Mouse (Mus musculus) embryonic facial prominence, embryonic 13.5 days (tissue): Measurements from ENCODE around the gene Acp2. TPM values are rescaled to one million over a fixed set of nuclear protein-coding genes. Genes with fewer than 3 reads are reported as not detected.

Experiments
- ATAC-seq: fragments of 200-750 bp; cut with Nextera tagmentation; 2 replicates; pipeline ENCODE4 v1.8.0; 2017; ENCODE audit warnings: low read depth; ENCODE audit not compliant: insufficient number of reproducible peaks, insufficient read depth, low FRiP score, low TSS enrichment
- H3K27ac ChIP-seq: fragments of 300-500 bp; sonication (generic); 2 replicates; pipeline ENCODE4 v1.5.1; 2015; ENCODE audit warnings: moderate library complexity, mild to moderate bottlenecking, inconsistent platforms
- H3K27me3 ChIP-seq: fragments of 300-500 bp; sonication (generic); 2 replicates; pipeline ENCODE4 v1.6.1; 2015; ENCODE audit warnings: mild to moderate bottlenecking, inconsistent platforms
- H3K36me3 ChIP-seq: fragments of 300-500 bp; sonication (generic); 2 replicates; pipeline ENCODE4 v1.6.1; 2015; ENCODE audit warnings: mild to moderate bottlenecking, inconsistent platforms
- H3K4me1 ChIP-seq: fragments of 300-500 bp; sonication (generic); 2 replicates; pipeline ENCODE4 v1.6.1; 2015; ENCODE audit warnings: inconsistent platforms
- H3K4me2 ChIP-seq: fragments of 300-500 bp; sonication (generic); 2 replicates; pipeline ENCODE4 v1.6.1; 2015; ENCODE audit warnings: moderate library complexity, mild to moderate bottlenecking, inconsistent platforms
- H3K4me3 ChIP-seq: fragments of 300-500 bp; sonication (generic); 2 replicates; pipeline ENCODE4 v1.5.1; 2015; ENCODE audit warnings: mild to moderate bottlenecking, inconsistent platforms
- H3K9ac ChIP-seq: fragments of 300-500 bp; sonication (generic); 2 replicates; pipeline ENCODE4 v1.6.1; 2015; ENCODE audit warnings: mild to moderate bottlenecking, inconsistent platforms
- H3K9me3 ChIP-seq: fragments of 300-500 bp; sonication (generic); 2 replicates; pipeline ENCODE4 v1.6.1; 2016; ENCODE audit warnings: inconsistent platforms
- WGBS: fragments of 180-500 bp; shearing (Covaris S2); methylation state at CpG from one replicate; pipeline ENCODE4 v1.1.7; 2015; ENCODE audit warnings: mixed read lengths; 5-methylcytosine and 5-hydroxymethylcytosine counted together
- polyA plus RNA-seq: library from polyadenylated mRNA; unstranded; fragments of >200 nt; fragmentation: Nextera tagmentation; extraction: Ambion mirVana; gene quantifications from 2 replicates; pipeline ENCODE4 v1.2.1, GENCODE M21; 2015

Acp2 gene
- polyA plus RNA-seq, 1 experiment from 2014 or later, result 29.0 TPM

DNA sequence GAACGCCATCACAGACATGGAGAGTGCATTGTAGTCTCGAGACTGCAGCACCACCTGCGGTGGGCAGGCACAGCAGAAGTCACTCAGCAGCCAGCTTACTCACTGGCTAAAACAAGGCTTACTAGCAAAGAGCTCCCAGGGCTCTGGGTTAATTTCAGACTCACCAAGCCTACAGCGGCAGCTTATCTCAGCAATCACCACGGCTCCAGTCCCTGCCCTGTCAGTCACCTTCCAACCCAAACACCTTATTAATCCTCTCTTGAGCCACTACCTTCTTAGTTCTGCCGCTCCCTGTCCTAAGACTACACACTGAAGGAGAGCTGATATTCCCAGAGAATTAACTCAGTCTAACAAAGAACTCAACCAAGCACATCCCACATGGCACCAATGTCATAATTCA is 26.5 kb upstream of the Acp2 start:
- Histone ChIP-seq H3K9ac (no peak overlapping the region), H3K4me2 (no peak overlapping the region), H3K4me1 (peaks cover 4% of the 10 kb centered on the region; the same call in 1 of the 2 replicates), H3K27ac (no peak overlapping the region), H3K36me3 (peaks cover 40% of the 10 kb centered on the region), H3K27me3 (no peaks in the 10 kb centered on the region), H3K4me3 (no peak overlapping the region), H3K9me3 (no peaks in the 10 kb centered on the region)
- ATAC-seq, result no peak
- WGBS, result 73% methylated on average over 6 of the region's 6 CpGs

DNA sequence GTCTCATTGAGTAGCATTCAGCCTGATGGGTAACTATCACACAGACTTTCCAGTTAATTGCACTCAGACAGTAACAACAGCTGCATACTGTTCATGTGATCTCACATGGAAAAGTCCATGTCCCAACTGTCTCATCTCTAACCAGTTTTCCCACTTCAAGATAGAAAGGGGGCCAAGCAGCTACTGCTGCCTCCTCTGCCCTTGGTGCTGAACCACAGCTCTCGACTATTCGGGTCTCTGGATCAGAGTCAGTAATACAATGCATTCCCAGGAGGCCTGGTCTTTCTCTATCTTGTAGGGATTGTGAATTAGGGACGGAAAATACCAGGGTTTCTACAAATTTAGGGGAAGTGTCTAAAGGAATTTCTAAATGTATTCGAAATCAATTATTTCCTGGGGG is 22.9 kb upstream of the Acp2 start:
- no peaks in the 10 kb centered on the region for H3K27me3 ChIP-seq
- no peaks in the 10 kb centered on the region for H3K9me3 ChIP-seq
- peaks cover 17% of the 10 kb centered on the region for H3K4me1 ChIP-seq
- WGBS, result 37% methylated on average over 4 of the region's 4 CpGs
- H3K27ac ChIP-seq, result no peak overlapping the region
- no peak overlapping the region for H3K4me3 ChIP-seq
- no peak overlapping the region for H3K4me2 ChIP-seq
- peaks cover 21% of the 10 kb centered on the region for H3K36me3 ChIP-seq
- no peak overlapping the region for H3K9ac ChIP-seq
- ATAC-seq, result no peak

DNA sequence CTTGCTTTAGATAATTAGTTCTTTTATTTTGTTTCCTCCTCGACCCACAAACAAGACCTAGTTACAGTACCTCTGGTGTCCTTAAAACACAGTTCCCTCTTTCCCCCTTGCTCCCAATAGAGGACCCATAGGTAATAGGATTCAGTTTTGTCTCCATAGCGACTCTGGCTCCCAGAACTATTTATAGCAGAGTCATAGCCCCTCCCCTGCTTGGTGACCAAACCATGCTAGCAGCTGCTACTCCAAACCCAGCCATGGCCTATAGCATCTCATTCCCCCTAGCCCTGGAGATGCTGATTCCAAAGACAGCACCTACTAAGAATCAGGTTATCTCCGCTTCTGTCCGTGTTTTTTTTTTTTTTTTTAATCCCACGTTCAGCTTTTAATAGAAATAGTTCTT is 22.0 kb upstream of the Acp2 start:
- Histone ChIP-seq H3K27me3 (no peaks in the 10 kb centered on the region), H3K9me3 (no peaks in the 10 kb centered on the region), H3K9ac (no peak overlapping the region), H3K4me3 (no peak overlapping the region), H3K4me2 (no peak overlapping the region), H3K4me1 (peaks cover 17% of the 10 kb centered on the region), H3K36me3 (peaks cover 21% of the 10 kb centered on the region), H3K27ac (no peak overlapping the region)
- ATAC-seq, result no peak
- 70% methylated on average over 5 of the region's 5 CpGs for WGBS

DNA sequence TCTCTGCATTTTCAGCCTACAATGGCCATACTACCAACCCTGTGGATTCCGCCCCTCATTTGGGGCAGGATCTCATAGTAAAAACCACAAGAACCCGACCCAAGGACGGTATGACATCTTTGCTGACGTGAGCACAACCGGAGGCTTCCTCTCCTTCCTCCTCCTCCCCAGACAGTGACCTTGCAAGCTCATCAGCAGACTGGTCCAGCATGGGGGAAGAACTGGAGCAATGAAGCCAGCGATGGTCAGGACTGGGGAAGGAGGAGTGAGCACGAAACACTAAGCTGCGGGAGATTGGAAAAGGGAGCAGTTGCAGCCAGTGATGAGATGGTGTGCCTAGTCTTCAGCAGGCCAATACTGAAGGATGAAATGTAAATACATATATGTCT is 20.7 kb upstream of the Acp2 start:
- H3K4me2 ChIP-seq, result peak overlapping the region; percentile 84
- H3K4me3 ChIP-seq, result peak overlapping the region; percentile 77
- 9% methylated on average over 8 of the region's 8 CpGs for WGBS
- H3K27ac ChIP-seq, result peak overlapping the region; percentile 83; the same call in 1 of the 2 replicates
- H3K9me3 ChIP-seq, result no peaks in the 10 kb centered on the region
- peaks cover 17% of the 10 kb centered on the region for H3K4me1 ChIP-seq
- peak overlapping the region; percentile 78 for H3K9ac ChIP-seq
- peaks cover 9% of the 10 kb centered on the region for H3K36me3 ChIP-seq
- ATAC-seq, result no peak
- no peaks in the 10 kb centered on the region for H3K27me3 ChIP-seq

DNA sequence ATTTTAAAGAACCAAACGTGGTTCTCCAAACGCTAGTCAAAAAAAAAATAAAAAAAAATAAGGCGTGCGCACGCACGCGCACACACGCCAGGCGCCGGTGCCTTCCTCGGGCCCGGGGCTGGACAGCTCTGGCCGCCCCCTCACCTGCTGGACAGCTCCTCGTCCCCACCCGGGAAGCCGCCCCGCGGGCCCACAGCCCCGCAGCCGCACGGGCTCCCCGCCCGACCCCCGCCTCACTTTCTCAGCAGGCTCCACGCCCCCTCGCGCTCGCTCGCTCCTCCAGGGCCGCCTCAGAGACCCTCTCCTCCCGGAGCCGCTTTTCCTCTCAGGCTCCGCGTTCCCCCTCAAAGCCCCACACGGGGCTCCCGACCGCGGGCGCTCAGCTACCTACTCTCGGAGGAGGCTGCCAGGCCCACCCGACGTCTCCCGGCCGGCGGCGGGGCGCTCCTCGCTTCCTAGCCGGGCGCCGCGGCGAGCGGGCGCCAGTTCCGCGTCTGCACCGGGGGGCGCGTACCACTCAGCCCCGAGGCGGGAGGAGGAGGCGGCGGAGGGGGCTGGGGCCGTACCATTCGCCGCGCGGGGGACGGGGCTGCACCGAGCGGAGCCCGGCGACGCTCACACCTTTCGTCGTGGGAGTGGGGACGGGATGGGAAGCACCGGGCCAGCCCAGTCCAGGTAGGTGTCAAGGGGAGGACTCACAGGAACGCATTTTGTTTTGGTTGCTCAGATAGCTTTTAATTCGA is 20.1 kb upstream of the Acp2 start:
- no peaks in the 10 kb centered on the region for H3K27me3 ChIP-seq
- WGBS, result under 1% methylated on average over 69 of the region's 81 CpGs
- H3K27ac ChIP-seq, result peak overlapping the region; percentile 83
- no peaks in the 10 kb centered on the region for H3K9me3 ChIP-seq
- H3K9ac ChIP-seq, result peak overlapping the region; percentile 78
- peak; percentile 91 for ATAC-seq
- peaks cover 17% of the 10 kb centered on the region for H3K4me1 ChIP-seq
- peaks cover 8% of the 10 kb centered on the region for H3K36me3 ChIP-seq
- peak overlapping the region; percentile 84 for H3K4me2 ChIP-seq
- peak overlapping the region; percentile 77 for H3K4me3 ChIP-seq

DNA sequence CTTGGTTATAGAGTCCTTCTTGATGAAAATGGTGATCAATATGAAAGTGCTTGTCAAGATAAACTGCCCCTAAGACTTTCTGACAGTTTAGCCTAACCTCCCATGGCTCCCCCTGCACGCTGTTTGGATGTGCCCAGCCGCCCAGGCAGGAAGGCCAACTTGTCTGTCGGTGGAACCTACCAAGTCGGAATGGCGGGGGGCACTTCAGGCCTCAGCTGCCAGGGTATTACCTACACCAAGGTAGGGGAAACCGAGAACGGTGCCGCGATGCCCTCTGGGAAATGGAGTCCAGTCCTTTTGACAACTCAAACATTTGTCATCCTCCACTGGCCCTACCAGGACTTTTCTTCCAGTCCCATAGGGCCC is 19.6 kb upstream of the Acp2 start:
- H3K4me1 ChIP-seq, result peaks cover 17% of the 10 kb centered on the region
- WGBS, result under 1% methylated on average over 9 of the region's 9 CpGs
- peak overlapping the region; percentile 77 for H3K4me3 ChIP-seq
- peak overlapping the region; percentile 83 for H3K27ac ChIP-seq
- H3K9me3 ChIP-seq, result no peaks in the 10 kb centered on the region
- no peaks in the 10 kb centered on the region for H3K27me3 ChIP-seq
- H3K4me2 ChIP-seq, result peak overlapping the region; percentile 84
- peaks cover 3% of the 10 kb centered on the region for H3K36me3 ChIP-seq
- H3K9ac ChIP-seq, result peak overlapping the region; percentile 78
- peak; percentile 96 for ATAC-seq

DNA sequence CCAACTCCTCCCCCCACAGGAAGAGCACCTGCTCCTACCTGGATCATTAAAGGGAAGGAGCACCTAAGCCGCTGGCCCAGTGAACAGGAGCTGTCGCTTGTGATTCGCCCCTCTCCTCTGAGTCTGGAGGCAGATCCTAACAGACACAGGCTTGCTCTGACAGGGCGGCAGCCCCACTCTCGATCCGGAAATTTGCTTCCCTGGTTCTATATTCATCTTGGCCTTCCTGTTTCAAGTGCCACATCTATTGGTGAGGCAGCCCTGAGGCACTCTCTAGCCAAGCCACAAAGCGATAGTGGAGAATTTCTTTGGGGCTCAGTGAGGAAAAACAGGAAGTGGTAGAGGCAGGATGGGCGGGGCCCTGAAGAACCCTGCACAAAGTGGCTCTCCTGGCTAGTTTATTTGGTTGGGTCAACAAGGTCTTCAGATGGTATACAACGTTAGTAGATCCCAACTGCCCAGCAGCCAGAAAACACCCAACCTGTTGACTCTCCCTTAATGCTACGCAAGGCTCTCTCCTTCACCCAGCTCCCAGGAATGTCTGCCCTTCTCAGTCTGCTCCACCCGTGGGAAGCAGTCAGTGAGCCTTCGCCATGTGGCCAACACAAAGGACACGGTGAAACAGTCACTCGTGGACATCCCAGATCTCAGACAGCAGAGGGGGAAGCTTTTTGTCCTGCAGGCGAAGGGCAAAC is 18.8 kb upstream of the Acp2 start, which contains the start of gene Madd:
Madd (minus strand) TSS at position 127 of the 695 bp plus-strand sequence.
- Histone ChIP-seq H3K9ac (peak within 1 kb of the TSS; percentile 78), H3K4me1 (peaks cover 17% of the 10 kb centered on the region), H3K4me2 (peak within 1 kb of the TSS; percentile 84), H3K9me3 (no peaks in the 10 kb centered on the region), H3K36me3 (no peaks in the 10 kb centered on the region), H3K27me3 (no peaks in the 10 kb centered on the region), H3K27ac (peak within 1 kb of the TSS; percentile 83), H3K4me3 (peak within 1 kb of the TSS; percentile 77)
- ATAC-seq, result no peak
- 62% methylated on average over 15 of the region's 15 CpGs for WGBS

DNA sequence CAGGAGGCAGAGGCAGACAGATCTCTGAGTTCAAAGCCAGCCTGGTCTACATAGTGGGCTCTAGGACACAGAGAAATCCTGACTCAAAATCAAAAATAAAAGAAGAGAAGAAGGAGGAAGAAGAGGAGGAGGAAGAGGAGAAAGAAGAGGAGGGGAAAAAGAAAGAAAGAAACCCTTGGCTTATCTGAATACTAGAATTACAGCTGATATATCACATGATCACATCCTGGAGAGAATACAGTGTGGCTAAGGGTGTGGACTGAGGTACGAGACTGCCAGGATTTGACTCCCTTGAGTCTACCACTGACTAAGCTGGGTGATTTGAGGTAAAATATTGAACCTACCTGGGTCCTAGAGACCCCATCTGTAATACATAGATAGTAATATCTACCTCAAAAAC is 16.5 kb upstream of the Acp2 start:
- Histone ChIP-seq H3K9me3 (no peaks in the 10 kb centered on the region), H3K36me3 (no peaks in the 10 kb centered on the region), H3K27ac (no peak overlapping the region), H3K4me2 (no peak overlapping the region), H3K4me1 (peaks cover 13% of the 10 kb centered on the region), H3K27me3 (no peaks in the 10 kb centered on the region), H3K9ac (no peak overlapping the region), H3K4me3 (no peak overlapping the region)
- 76% methylated on average over 1 of the region's 1 CpGs for WGBS
- no peak for ATAC-seq

DNA sequence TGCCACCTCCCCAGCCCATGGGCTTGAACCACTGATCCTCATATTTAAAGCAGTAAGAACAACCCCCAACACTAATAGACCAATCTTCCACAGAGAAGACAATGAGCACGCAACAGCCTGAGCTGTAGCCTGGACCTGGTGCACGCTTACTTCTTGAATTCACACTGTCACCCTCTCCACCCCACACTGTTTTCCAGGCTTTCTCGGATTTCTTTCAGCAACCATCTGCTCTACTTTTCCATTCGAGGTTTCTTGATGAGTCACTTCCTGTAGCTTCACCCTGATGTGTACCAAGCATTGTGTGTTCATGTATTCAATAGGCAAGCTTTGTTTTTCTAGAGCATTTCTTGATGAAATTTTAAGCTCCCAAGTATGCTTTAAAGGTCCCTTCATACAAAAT is 15.3 kb upstream of the Acp2 start:
- H3K4me3 ChIP-seq, result no peak overlapping the region
- H3K4me1 ChIP-seq, result peaks cover 5% of the 10 kb centered on the region
- WGBS, result 60% methylated on average over 4 of the region's 4 CpGs
- no peak for ATAC-seq
- no peaks in the 10 kb centered on the region for H3K9me3 ChIP-seq
- H3K9ac ChIP-seq, result no peak overlapping the region
- no peaks in the 10 kb centered on the region for H3K36me3 ChIP-seq
- no peak overlapping the region for H3K27ac ChIP-seq
- H3K27me3 ChIP-seq, result no peaks in the 10 kb centered on the region
- H3K4me2 ChIP-seq, result no peak overlapping the region

DNA sequence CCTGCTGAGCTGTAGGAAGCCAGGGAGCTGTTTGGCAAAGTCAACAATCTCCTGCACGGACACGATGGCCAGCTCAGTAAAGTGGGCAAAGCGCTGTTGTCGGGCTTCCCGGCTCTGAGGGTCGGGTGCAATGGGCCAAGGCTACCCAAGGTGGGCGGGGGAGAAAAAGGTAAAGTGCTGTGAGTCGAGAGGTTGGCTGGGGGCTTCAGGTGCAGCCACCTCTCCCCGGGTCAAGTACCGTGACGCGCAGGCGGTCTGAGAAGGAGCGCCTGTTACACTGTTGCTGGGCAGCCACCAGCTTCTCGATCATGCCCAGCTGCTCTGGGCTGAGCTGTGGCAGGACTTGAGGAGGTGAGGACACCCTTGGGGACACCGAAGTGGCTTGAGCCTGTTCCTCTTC is 12.2 kb upstream of the Acp2 start:
- Histone ChIP-seq H3K36me3 (no peaks in the 10 kb centered on the region), H3K4me2 (no peak overlapping the region), H3K9me3 (no peaks in the 10 kb centered on the region), H3K4me3 (no peak overlapping the region), H3K4me1 (peaks cover 16% of the 10 kb centered on the region; the same call in 1 of the 2 replicates), H3K9ac (no peak overlapping the region), H3K27me3 (no peaks in the 10 kb centered on the region), H3K27ac (no peak overlapping the region)
- no peak for ATAC-seq
- 91% methylated on average over 16 of the region's 16 CpGs for WGBS

DNA sequence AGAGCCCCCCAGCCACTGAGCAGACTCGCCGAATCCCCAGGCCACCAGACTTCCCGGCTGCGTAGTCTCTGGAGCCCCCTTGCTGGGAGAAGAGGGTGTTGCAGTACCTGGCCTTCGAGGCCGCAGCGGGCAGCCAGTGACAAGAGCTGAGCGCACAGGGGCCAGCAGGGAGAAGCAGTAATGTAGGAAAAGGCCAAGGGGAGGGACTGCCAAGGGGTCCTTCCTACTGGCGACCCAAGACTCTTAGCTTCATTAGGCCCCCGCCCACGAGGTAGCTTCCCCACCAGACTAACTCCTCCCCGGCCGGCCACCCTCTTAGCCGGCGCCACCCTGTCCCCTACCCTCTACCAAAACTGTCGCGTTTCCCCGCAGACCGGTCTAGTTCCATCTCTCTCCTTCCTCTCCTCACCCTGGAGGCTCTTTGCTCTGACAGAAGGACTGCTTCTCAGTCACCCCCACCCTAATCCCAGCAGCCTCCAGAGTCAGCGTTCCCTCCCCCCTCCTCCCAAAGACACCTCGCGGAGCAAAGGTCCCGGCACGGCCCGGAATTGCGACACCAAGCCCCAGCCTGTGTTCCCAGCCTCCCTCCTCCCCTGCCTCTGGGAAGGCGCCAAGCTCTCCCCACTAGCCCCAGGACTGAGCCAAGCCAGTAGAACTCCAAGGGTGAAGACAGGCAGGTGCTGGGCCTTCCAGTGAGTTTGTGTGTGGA is 7.9 kb upstream of the Acp2 start:
- WGBS, result under 1% methylated on average over 27 of the region's 27 CpGs
- H3K36me3 ChIP-seq, result no peaks in the 10 kb centered on the region
- H3K4me2 ChIP-seq, result peak overlapping the region; percentile 68
- peak overlapping the region; percentile 39 for H3K4me3 ChIP-seq
- no peak overlapping the region for H3K27ac ChIP-seq
- ATAC-seq, result peak; percentile 73
- peak overlapping the region; percentile 67 for H3K9ac ChIP-seq
- no peaks in the 10 kb centered on the region for H3K27me3 ChIP-seq
- no peaks in the 10 kb centered on the region for H3K9me3 ChIP-seq
- H3K4me1 ChIP-seq, result peaks cover 16% of the 10 kb centered on the region; the same call in 1 of the 2 replicates
